17 mouse cellular contexts compared by ENCODE assay signal in the genomic region with DNA sequence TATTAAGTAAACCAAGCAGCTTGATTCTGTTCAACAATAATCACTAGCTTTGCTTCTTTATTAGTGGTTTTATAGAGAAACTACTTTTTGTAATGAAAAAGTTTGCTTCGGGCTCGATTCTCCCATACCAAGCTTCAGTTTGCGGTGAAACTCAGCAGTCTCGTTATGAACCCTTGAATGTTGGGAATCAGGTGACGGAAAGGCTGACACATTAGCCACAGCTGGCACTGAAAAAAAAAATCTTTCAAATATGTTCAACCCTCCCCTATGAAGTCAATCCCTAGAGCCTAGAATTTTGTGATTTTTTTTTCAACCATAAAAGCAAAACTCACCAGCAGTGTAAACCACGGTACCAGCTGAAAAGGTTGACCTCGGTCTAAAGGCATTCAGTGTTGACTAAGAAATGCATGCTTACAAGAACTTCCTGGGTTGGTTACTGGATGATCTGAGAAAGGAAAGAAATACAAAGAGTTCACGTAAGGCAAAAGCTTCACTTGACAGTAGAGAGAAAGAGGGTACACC.
"Had no signal": no experiment of that assay in that cellular context is flagged by ENCODE, and none has a peak within 500 bp of the region (broad histone marks: within the 10 kb centered on the region; RNA-seq: fewer than 3 reads in every experiment).

No protein-coding gene starts in this region.

- H3K4me3 ChIP-seq: kidney, embryonic 15.5 days; liver, embryonic 13.5 days; lung, embryonic 15.5 days; megakaryocyte, embryonic 14.5 days; midbrain, embryonic 12.5 days; neural tube, embryonic 15.5 days had no signal

- H3K27ac ChIP-seq: kidney, embryonic 15.5 days; liver, embryonic 13.5 days; lung, embryonic 15.5 days; macrophage; midbrain, embryonic 12.5 days; neural tube, embryonic 15.5 days; stomach, postnatal 0 days had no signal

- H3K36me3 ChIP-seq: liver, embryonic 13.5 days; lung, embryonic 15.5 days; midbrain, embryonic 12.5 days; neural tube, embryonic 15.5 days had no signal

- DNase-seq: kidney, adult 2 months; kidney, postnatal 14 days; liver; liver, embryonic 13.5 days; liver, postnatal 0 days; lung, postnatal 14 days; right cerebral cortex, adult 18-20 months; right cerebral cortex, postnatal 25 days; thymus, postnatal 14 days had no signal

- H3K27me3 ChIP-seq: kidney, embryonic 15.5 days; liver, embryonic 13.5 days; lung, embryonic 15.5 days; megakaryocyte, embryonic 14.5 days; midbrain, embryonic 12.5 days; neural tube, embryonic 15.5 days had no signal

- H3K9me3 ChIP-seq: kidney, embryonic 15.5 days; liver, embryonic 13.5 days; lung, embryonic 15.5 days; megakaryocyte, embryonic 14.5 days; midbrain, embryonic 12.5 days; neural tube, embryonic 15.5 days had no signal

- H3K4me2 ChIP-seq: kidney, embryonic 15.5 days; liver, embryonic 13.5 days; lung, embryonic 15.5 days; midbrain, embryonic 12.5 days; neural tube, embryonic 15.5 days had no signal

- H3K9ac ChIP-seq: kidney, embryonic 15.5 days; liver, embryonic 13.5 days; liver, postnatal 0 days; lung, embryonic 15.5 days; midbrain, embryonic 12.5 days; neural tube, embryonic 15.5 days had no signal

- ATAC-seq: liver, postnatal 0 days; midbrain, embryonic 16.5 days had no signal

- H3K4me1 ChIP-seq: liver, embryonic 13.5 days; megakaryocyte, embryonic 14.5 days; midbrain, embryonic 12.5 days; neural tube, embryonic 15.5 days had no signal
